Mouse (Mus musculus) CH12.LX (cell line): ENCODE data around the gene Ift140.

Experiments used
- BHLHE40 ChIP-seq: IDR thresholded peaks from 2 replicates; pipeline ENCODE4 v1.6.1; 2011; ENCODE audit warnings: mild to moderate bottlenecking, low read depth, low read length, improper control_type of control experiment
- CTCF ChIP-seq, 2 experiments: IDR thresholded peaks in 1 of 2; conservative IDR thresholded peaks in 1 of 2; 2 replicates each; pipeline ENCODE4 v1.5.1; 2011 to 2012; ENCODE audit warnings: low read depth in 2 of 2, low read length in 2 of 2, improper control_type of control experiment in 1 of 2, inconsistent platforms in 1 of 2, mild to moderate bottlenecking in 1 of 2, moderate library complexity in 1 of 2
- E2F4 ChIP-seq: IDR thresholded peaks from 2 replicates; pipeline ENCODE4 v1.6.1; 2011; ENCODE audit warnings: low read depth, low read length, improper control_type of control experiment; ENCODE audit not compliant: insufficient replicate concordance
- EP300 ChIP-seq: IDR thresholded peaks from 2 replicates; pipeline ENCODE4 v1.6.1; 2011; ENCODE audit warnings: low read length, improper control_type of control experiment
- POLR2A ChIP-seq: IDR thresholded peaks from 2 replicates; pipeline ENCODE4 v1.6.1; 2011; ENCODE audit warnings: low read depth, mild to moderate bottlenecking, improper control_type of control experiment, low read length
- TBP ChIP-seq: conservative IDR thresholded peaks from 2 replicates; pipeline ENCODE4 v1.6.1; 2011; ENCODE audit warnings: low read depth, low read length, improper control_type of control experiment
- ZKSCAN1 ChIP-seq: IDR thresholded peaks from 2 replicates; pipeline ENCODE4 v1.6.1; 2012; ENCODE audit warnings: low read depth, inconsistent platforms, low read length, improper control_type of control experiment, borderline replicate concordance
- ZNF384 ChIP-seq: IDR thresholded peaks from 2 replicates; pipeline ENCODE4 v1.6.1; 2012; ENCODE audit warnings: low read depth, low read length, improper control_type of control experiment, inconsistent platforms

DNA sequence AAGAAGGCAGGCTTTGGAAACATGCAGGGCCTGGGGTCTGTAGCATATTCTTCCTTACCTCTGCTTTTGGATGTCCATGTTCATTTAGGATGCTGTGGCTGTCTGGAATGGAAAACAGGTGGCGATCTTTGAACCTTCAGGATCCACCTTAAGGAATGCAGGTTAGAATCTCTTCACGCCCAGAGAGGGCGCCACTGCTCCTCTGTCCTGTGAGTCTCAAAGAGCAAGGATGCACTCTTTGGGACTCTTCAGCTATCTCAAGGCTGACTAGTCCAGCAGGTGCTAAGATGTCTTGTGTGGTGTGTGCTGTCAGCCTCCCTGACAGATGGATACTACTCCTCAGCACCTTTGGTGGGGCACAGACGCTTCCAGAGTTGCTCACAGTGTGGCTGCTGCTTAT lies 20.3 kb downstream of the Ift140 start:
- TF ChIP-seq CTCF (conservative IDR thresholded peaks at IDR 0.05 in 1 of 2, IDR thresholded peaks at IDR 0.05 in 1 of 2; ENCODE audit: low read depth in 2 of 2, low read length in 2 of 2): peak; percentile 16 to 80; a peak in 2 of 4 replicates
- TF ChIP-seq E2F4: no peak
- TF ChIP-seq POLR2A: no peak
- no peak for TF ChIP-seq EP300
- TF ChIP-seq ZNF384: no peak
- TF ChIP-seq ZKSCAN1: no peak
- TF ChIP-seq BHLHE40: no peak
- no peak for TF ChIP-seq TBP
